Mouse (Mus musculus) testis, adult 2 months (tissue): ENCODE data around the gene Ccdc18.

ENCODE experiments used
- CTCF ChIP-seq: fragments of 200-500 bp; IDR thresholded peaks from 2 replicates; pipeline ENCODE4 v1.5.1; 2012; ENCODE audit warnings: low read depth, mild to moderate bottlenecking, inconsistent platforms, low read length, moderate library complexity; ENCODE audit not compliant: control insufficient read depth, insufficient read depth, insufficient replicate concordance
- POLR2A ChIP-seq: fragments of 200-500 bp; IDR thresholded peaks from 2 replicates; pipeline ENCODE4 v1.6.1; 2012; ENCODE audit warnings: low read depth, mild to moderate bottlenecking, inconsistent platforms, low read length, moderate library complexity; ENCODE audit not compliant: control insufficient read depth

DNA sequence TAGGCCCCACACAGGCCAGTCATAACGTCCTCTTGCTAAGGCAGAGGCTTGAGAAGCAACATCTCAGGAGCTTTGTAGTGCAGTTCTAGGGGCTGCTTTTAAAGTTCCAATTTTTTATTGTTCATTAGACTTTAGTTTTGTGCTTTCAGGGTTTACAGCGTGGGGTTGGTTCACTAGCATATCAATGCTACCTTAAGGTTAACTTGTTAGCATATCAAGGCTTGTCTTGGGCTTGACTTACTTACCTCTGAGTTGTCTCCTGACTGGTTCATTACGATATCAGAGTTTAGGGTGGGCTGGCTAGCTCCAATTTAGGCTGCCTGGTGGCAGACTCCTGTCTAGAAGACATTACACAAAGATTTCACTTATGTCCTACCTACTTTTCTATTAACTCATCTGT is 35.0 kb upstream of the Ccdc18 start:
- TF ChIP-seq CTCF, result no peak
- TF ChIP-seq POLR2A, result no peak
